Mouse (Mus musculus): ENCODE data around the gene Gm30191. TPM values are rescaled to one million over a fixed set of nuclear protein-coding genes. Genes with fewer than 3 reads are reported as not detected.
"Not testable (repeated sequence)": the region's sequence is repeated elsewhere in the genome, so short reads cannot be mapped to it uniquely, and the experiment has no call there.

The Gm30191 gene
- polyA plus RNA-seq, 1 experiment from 2014 or later = not detected

GRCm38 (mm10) chr4:134253722-134254324, 7.1 kb downstream of the Gm30191 start, which contains the start of gene Grrp1:
TSS of gene Grrp1 (minus strand) at chr4:134254106.
- Histone ChIP-seq H3K4me1 (replicated peaks) (peaks cover 75% of the 10 kb centered on the region), H3K27ac (no peak within 1 kb of the TSS), H3K4me3 (replicated peaks) (peak within 1 kb of the TSS; percentile 54), H3K4me2 (replicated peaks) (peak within 1 kb of the TSS; percentile 7; the same call in 1 of the 2 replicates), H3K9me3 (no peaks in the 10 kb centered on the region), H3K9ac (replicated peaks) (no peak within 1 kb of the TSS), H3K27me3 (peaks cover 74% of the 10 kb centered on the region), H3K36me3 (no peaks in the 10 kb centered on the region)
- no peak for ATAC-seq
- 1% methylated on average over 13 of the region's 13 CpGs for WGBS

DNA sequence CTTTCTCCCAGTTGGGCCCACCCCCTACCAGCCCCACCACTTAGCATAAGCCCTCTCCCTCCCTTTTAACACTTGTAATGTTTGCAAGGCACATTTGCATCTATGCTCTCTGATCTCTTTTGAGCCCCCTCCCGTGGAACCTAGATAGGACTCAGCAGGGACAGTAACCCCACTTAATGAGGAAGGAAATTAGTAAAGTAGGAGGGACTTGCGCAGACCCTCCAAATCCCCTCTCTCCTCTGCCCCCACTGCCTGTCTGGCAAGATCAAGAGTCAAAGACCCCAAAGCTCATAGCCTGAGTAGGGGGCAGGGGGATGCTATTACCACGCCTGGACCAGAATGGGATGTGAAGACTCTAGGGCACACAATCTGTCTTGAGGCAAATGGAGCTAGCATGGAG, 8.1 kb downstream of the Gm30191 start:
- H3K9ac ChIP-seq (replicated peaks) = no peak overlapping the region
- H3K9me3 ChIP-seq = no peaks in the 10 kb centered on the region
- H3K4me3 ChIP-seq (replicated peaks) = no peak overlapping the region
- H3K27ac ChIP-seq = no peak overlapping the region
- peaks cover 63% of the 10 kb centered on the region for H3K27me3 ChIP-seq
- peaks cover 69% of the 10 kb centered on the region for H3K4me1 ChIP-seq (replicated peaks)
- 23% methylated on average over 3 of the region's 3 CpGs for WGBS
- no peaks in the 10 kb centered on the region for H3K36me3 ChIP-seq
- ATAC-seq = no peak
- no peak overlapping the region for H3K4me2 ChIP-seq (replicated peaks)

DNA sequence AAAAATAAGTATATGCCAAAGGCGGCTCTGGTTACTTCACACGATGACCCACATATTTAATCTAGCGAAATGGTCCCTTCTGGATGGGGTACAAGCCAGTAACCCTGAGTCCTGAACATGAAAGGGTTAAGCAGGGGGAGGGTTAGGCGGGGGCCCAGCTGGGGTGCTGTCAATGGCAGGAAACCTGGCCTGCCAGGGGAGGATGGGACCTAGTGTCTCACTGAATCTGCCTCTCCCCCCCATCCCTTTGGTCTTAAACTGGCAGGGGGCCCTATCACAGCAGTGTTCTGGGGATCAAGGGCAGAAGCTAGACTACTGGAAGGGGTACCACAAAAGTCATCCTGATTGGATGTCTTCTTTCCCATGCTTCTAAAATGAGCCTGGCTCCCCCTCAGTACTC, 9.1 kb downstream of the Gm30191 start:
- no peaks in the 10 kb centered on the region for H3K9me3 ChIP-seq
- no peak overlapping the region for H3K9ac ChIP-seq (replicated peaks)
- no peak for ATAC-seq
- H3K27ac ChIP-seq = no peak overlapping the region
- H3K4me2 ChIP-seq (replicated peaks) = no peak overlapping the region
- peaks cover 59% of the 10 kb centered on the region for H3K4me1 ChIP-seq (replicated peaks)
- no peak overlapping the region for H3K4me3 ChIP-seq (replicated peaks)
- peaks cover 53% of the 10 kb centered on the region for H3K27me3 ChIP-seq
- no peaks in the 10 kb centered on the region for H3K36me3 ChIP-seq
- WGBS = 14% methylated on average over 4 of the region's 4 CpGs

DNA sequence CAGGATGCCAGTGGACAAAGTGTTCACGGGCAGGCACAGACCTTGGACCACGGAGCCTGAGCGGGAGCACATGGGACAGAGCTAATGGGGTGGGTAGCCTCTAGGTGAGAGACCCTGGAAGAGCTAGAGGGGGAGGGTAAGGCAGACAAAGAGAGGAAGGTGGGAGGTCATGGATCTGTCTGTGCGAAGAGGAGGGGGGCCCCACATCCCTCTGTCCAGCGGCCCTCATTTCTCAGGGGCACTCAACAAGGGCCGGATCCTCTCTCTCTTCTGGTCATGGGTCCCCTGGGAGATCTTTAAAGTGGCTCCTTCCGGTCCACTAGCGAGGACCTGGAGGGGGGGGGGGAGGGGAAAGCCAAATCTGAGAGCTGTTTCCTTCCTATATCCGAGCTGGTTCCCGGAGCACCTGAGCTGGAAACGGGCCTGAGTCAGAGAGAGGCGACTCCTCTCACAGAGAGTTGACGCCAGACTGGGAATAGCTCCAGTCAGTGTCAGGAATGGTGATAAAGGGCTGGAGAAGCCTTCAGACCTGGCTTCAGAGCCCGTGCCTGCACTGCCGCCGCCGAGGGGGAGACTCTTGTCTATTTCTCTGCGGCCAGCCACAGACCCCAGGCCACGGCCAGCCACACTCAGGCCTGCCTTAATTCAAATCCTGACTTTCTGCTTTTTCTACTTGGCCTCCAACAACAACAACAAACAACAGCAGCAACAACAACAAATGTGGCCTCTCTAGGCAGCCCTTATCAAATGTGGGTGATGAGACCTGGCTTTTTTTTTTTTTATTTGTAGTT, 9.9 kb downstream of the Gm30191 start:
- 8% methylated on average over 19 of the region's 19 CpGs for WGBS
- Histone ChIP-seq H3K4me3 (replicated peaks) (no peak overlapping the region), H3K27ac (no peak overlapping the region), H3K4me1 (replicated peaks) (peaks cover 51% of the 10 kb centered on the region), H3K9me3 (no peaks in the 10 kb centered on the region), H3K9ac (replicated peaks) (0 out of 2 replicates have a peak overlapping the region, but pooled peaks have one; percentile 14), H3K27me3 (peaks cover 46% of the 10 kb centered on the region), H3K36me3 (no peaks in the 10 kb centered on the region), H3K4me2 (replicated peaks) (no peak overlapping the region)
- no peak for ATAC-seq

GRCm38 (mm10) chr4:134257198-134258009, 10.7 kb downstream of the Gm30191 start:
- H3K9ac ChIP-seq (replicated peaks) = 0 out of 2 replicates have a peak overlapping the region, but pooled peaks have one; percentile 14
- WGBS = 6% methylated on average over 11 of the region's 11 CpGs
- 0 out of 2 replicates have a peak, but pooled peaks have one; percentile 46 for ATAC-seq
- H3K27ac ChIP-seq = no peak overlapping the region
- no peaks in the 10 kb centered on the region for H3K36me3 ChIP-seq
- H3K9me3 ChIP-seq = no peaks in the 10 kb centered on the region
- H3K4me2 ChIP-seq (replicated peaks) = no peak overlapping the region
- no peak overlapping the region for H3K4me3 ChIP-seq (replicated peaks)
- peaks cover 43% of the 10 kb centered on the region for H3K4me1 ChIP-seq (replicated peaks)
- peaks cover 38% of the 10 kb centered on the region for H3K27me3 ChIP-seq

DNA sequence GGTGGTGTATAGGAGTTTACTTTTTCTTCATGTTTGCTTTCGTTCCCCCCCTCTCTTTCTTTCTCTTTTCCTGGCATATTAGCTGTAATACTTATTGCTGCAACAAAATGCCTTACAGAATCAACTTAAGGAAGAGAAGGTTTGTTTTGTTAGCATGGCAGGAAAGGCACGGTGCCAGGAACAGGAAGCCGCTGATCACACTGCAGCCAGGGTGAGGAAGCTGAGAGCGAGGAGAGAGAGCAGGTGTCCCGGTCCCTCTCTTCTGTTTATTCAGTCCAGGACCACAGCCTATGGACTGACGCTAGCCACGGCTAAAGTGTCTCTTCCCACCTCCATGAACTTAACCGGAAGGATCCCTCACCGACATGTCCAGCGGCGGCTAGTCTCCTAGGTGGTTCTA, 11.6 kb downstream of the Gm30191 start:
- 67% methylated on average over 11 of the region's 11 CpGs for WGBS
- H3K27ac ChIP-seq = no peak overlapping the region
- H3K27me3 ChIP-seq = peaks cover 28% of the 10 kb centered on the region
- H3K36me3 ChIP-seq = no peaks in the 10 kb centered on the region
- no peaks in the 10 kb centered on the region for H3K9me3 ChIP-seq
- peaks cover 38% of the 10 kb centered on the region for H3K4me1 ChIP-seq (replicated peaks)
- H3K9ac ChIP-seq (replicated peaks) = no peak overlapping the region
- no peak overlapping the region for H3K4me3 ChIP-seq (replicated peaks)
- no peak overlapping the region for H3K4me2 ChIP-seq (replicated peaks)
- no peak for ATAC-seq

DNA sequence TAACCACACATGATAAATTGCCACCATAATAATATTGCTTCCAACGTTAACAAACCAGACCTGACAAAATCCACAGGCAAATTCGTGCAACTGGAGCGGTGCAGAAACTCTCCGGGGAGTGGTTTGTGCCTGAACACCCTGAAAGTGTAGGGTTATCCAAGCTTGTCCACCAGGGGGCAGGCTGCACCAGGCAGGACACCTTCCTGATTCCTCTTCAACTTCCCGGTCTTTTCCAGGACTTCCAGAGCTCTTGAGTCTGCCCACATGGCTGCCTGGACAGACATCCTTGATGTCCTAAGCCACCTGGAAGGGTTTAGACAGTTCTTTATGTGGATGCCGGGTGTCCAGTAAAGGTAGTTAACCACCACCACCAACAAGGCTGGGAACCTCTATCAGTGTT, 16.5 kb downstream of the Gm30191 start:
- no peaks in the 10 kb centered on the region for H3K27me3 ChIP-seq
- no peaks in the 10 kb centered on the region for H3K9me3 ChIP-seq
- H3K4me3 ChIP-seq (replicated peaks) = no peak overlapping the region
- no peak overlapping the region for H3K9ac ChIP-seq (replicated peaks)
- H3K4me1 ChIP-seq (replicated peaks) = no peaks in the 10 kb centered on the region
- no peak overlapping the region for H3K27ac ChIP-seq
- no peaks in the 10 kb centered on the region for H3K36me3 ChIP-seq
- no peak for ATAC-seq
- 40% methylated on average over 6 of the region's 6 CpGs for WGBS
- no peak overlapping the region for H3K4me2 ChIP-seq (replicated peaks)

GRCm38 (mm10) chr4:134265860-134266585, 19.3 kb downstream of the Gm30191 start:
- Histone ChIP-seq H3K36me3 (no peaks in the 10 kb centered on the region), H3K9me3 (no peaks in the 10 kb centered on the region), H3K9ac (replicated peaks) (no peak overlapping the region), H3K4me2 (replicated peaks) (no peak overlapping the region), H3K27me3 (no peaks in the 10 kb centered on the region), H3K4me1 (replicated peaks) (no peaks in the 10 kb centered on the region), H3K4me3 (replicated peaks) (no peak overlapping the region), H3K27ac (no peak overlapping the region)
- WGBS = 76% methylated on average over 9 of the region's 9 CpGs
- no peak for ATAC-seq

DNA sequence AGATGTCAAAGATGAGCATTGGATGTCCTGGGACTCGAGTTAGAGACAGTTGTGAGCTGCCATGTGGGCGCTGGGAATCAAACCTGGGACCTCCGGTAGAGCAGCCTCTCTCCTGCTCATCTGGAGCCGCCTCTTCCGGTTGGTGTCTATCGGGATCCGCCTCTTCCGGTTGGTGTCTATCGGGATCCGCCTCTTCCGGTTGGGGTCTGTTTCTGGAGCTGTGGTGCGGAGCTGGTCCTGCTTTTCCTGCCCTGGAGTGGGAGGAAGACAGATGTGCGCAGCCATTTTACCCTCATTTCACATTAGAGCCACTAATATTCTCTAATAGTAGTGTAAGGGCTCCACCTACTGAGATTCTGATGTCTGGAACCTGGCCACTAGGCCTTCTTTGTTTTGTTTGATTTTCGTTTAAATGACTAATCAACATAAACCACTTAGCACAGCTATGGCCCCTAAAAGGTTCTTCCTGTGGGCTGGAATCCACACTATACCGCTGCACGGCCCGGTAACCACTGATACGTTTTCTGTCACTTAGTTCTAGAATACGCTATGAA, 21.4 kb downstream of the Gm30191 start:
- no peak for ATAC-seq

GRCm38 (mm10) chr4:134269622-134270021, 22.9 kb downstream of the Gm30191 start:
- H3K27me3 ChIP-seq; H3K36me3 ChIP-seq; H3K27ac ChIP-seq; H3K4me3 ChIP-seq (replicated peaks); H3K4me2 ChIP-seq (replicated peaks); ATAC-seq; H3K4me1 ChIP-seq (replicated peaks); H3K9ac ChIP-seq (replicated peaks); H3K9me3 ChIP-seq: not testable (repeated sequence)

More for the DNA sequence above, 21.4 kb downstream of the Gm30191 start:
- 86% methylated on average over 19 of the region's 19 CpGs for WGBS
- H3K9ac ChIP-seq (replicated peaks) = no peak overlapping the region
- H3K27me3 ChIP-seq = no peaks in the 10 kb centered on the region
- H3K4me2 ChIP-seq (replicated peaks) = no peak overlapping the region
- no peak overlapping the region for H3K27ac ChIP-seq
- no peaks in the 10 kb centered on the region for H3K4me1 ChIP-seq (replicated peaks)
- no peak overlapping the region for H3K4me3 ChIP-seq (replicated peaks)
- no peaks in the 10 kb centered on the region for H3K36me3 ChIP-seq
- H3K9me3 ChIP-seq = no peaks in the 10 kb centered on the region

DNA sequence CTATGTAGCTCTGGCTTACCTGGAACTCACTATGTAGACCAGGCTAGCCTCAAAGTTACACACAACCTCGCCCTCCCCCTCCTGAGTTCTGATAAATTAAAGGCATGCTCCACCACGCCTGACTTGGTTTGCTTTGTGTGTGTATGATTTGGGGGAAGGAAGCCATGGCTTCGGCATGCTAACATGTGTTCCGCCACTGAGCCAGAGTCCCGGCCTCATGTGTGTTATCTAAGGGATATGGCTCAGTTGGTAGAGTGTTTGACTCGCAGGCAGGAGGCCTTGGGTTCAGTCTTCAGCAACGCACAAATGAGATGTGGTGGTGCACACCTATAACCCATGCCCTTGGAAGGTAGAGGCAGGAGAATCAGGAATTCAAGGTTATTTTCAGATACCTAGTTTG, 25.2 kb downstream of the Gm30191 start:
- 85% methylated on average over 7 of the region's 7 CpGs for WGBS
- Histone ChIP-seq H3K4me3 (replicated peaks) (no peak overlapping the region), H3K36me3 (peaks cover 5% of the 10 kb centered on the region), H3K4me2 (replicated peaks) (no peak overlapping the region), H3K9ac (replicated peaks) (no peak overlapping the region), H3K4me1 (replicated peaks) (no peaks in the 10 kb centered on the region), H3K27ac (no peak overlapping the region), H3K9me3 (no peaks in the 10 kb centered on the region), H3K27me3 (no peaks in the 10 kb centered on the region)
- no peak for ATAC-seq

Measured in midbrain, embryonic 13.5 days (tissue).